ENCODE assay signal across 28 mouse cellular contexts in the genomic region with DNA sequence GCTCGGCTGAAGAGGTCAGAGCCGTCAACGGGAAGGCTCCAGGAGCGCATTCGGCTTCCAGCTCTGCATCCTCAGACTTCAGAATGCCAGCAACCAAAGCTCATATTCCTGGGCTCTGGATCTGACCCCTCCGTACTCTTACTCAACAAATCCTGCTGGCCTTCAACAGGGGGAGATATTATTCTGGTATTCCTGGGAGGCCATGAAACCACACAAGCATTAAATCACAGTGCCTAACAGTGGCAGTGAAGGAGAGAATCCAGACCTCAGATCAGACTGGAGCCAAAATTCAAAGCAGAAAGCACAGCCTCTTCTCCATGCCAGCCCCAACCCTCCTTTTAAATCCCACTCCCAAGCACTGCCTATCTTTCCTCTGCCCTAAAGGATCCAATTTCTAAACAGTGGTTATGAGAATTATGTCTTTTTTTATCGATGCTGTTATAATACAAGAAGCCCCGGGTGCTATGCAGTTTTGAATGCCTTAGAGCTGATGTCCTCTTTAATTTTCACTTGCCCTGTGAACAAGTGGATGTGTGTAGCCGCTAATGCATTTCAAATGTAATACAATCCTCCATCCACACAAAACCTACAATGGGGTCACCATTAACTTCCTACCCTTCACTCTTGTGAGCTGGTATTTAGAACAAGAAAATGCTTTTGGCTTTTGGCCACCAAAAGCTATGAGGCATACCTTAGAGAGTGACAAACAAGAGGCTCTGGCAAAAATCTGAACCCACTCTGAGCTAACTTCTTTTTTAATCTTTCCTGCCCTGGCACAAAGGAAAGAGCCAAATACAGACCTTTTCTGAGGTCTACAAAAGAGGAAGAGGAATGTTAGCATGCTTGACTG.
A peak's percentile ranks its signal among the peaks of the same experiment; 100 is the strongest.
DNase-seq lines count a peak whose midpoint lies in the region; ATAC-seq and TF ChIP-seq lines count a peak whose summit lies in the region.
"Had no signal": no experiment of that assay in that cellular context is flagged by ENCODE, and none has a peak within 500 bp of the region (broad histone marks: within the 10 kb centered on the region; RNA-seq: fewer than 3 reads in every experiment).

No protein-coding gene starts in this region.

- peaks cover 14% of the 10 kb centered on the region for H3K4me1 ChIP-seq in hindbrain, embryonic 13.5 days (replicated peaks)
- H3K4me1 ChIP-seq in hindbrain, embryonic 14.5 days (replicated peaks; ENCODE audit: control insufficient read depth, insufficient read depth, low read length): no peaks in the 10 kb centered on the region; the same call in 1 of the 2 replicates
- H3K4me1 ChIP-seq: limb, embryonic 10.5 days; liver, embryonic 15.5 days had no signal

- H3K9me3 ChIP-seq in hindbrain, embryonic 13.5 days: no peaks in the 10 kb centered on the region
- no peaks in the 10 kb centered on the region for H3K9me3 ChIP-seq in hindbrain, embryonic 14.5 days (ENCODE audit: control insufficient read depth, low read length)
- H3K9me3 ChIP-seq: forebrain, embryonic 13.5 days; heart, embryonic 15.5 days; limb, embryonic 10.5 days; liver, embryonic 15.5 days had no signal

- no peak overlapping the region for H3K4me2 ChIP-seq in hindbrain, embryonic 13.5 days
- H3K4me2 ChIP-seq in hindbrain, embryonic 14.5 days (replicated peaks): no peak overlapping the region
- H3K4me2 ChIP-seq: forebrain, embryonic 13.5 days; heart, embryonic 15.5 days; liver, embryonic 15.5 days had no signal

- peak overlapping the region; percentile 48 for H3K27ac ChIP-seq in hindbrain, embryonic 13.5 days
- no peak overlapping the region for H3K27ac ChIP-seq in hindbrain, embryonic 14.5 days
- H3K27ac ChIP-seq: forebrain, embryonic 13.5 days; heart, embryonic 15.5 days; kidney, postnatal 0 days; left cerebral cortex, adult 2 months; limb, embryonic 10.5 days; liver, embryonic 15.5 days; stomach, postnatal 0 days had no signal

- H3K36me3 ChIP-seq in hindbrain, embryonic 13.5 days: no peaks in the 10 kb centered on the region
- no peaks in the 10 kb centered on the region for H3K36me3 ChIP-seq in hindbrain, embryonic 14.5 days (replicated peaks; ENCODE audit: control insufficient read depth, insufficient read depth)
- H3K36me3 ChIP-seq: G1E; heart, embryonic 15.5 days; limb, embryonic 10.5 days; liver, embryonic 15.5 days had no signal

- TF ChIP-seq CTCF in brain, embryonic 14.5 days (IDR thresholded peaks at IDR 0.05; ENCODE audit: borderline replicate concordance, extremely low read depth, insufficient read depth, insufficient read length): no peak

- WGBS in hindbrain, embryonic 13.5 days: 57% methylated on average over 9 of the region's 9 CpGs
- WGBS in hindbrain, embryonic 14.5 days: 63% methylated on average over 9 of the region's 9 CpGs

- no peak overlapping the region for H3K9ac ChIP-seq in hindbrain, embryonic 13.5 days
- H3K9ac ChIP-seq in hindbrain, embryonic 14.5 days: no peak overlapping the region
- H3K9ac ChIP-seq: forebrain, embryonic 13.5 days; heart, embryonic 15.5 days; liver, embryonic 15.5 days had no signal

- no peak overlapping the region for H3K4me3 ChIP-seq in hindbrain, embryonic 13.5 days
- no peak overlapping the region for H3K4me3 ChIP-seq in hindbrain, embryonic 14.5 days (replicated peaks; ENCODE audit: low read length)
- H3K4me3 ChIP-seq: erythroblast, embryonic 14.5 days; forebrain, embryonic 13.5 days; heart, embryonic 15.5 days; left cerebral cortex, adult 2 months; limb, embryonic 10.5 days; liver, embryonic 15.5 days; myocyte had no signal

- no peak for TF ChIP-seq POLR2A in brain, embryonic 14.5 days (IDR thresholded peaks at IDR 0.05; ENCODE audit: borderline replicate concordance, extremely low read depth, insufficient read depth, insufficient read length, poor library complexity, severe bottlenecking)

- H3K27me3 ChIP-seq in hindbrain, embryonic 13.5 days: no peaks in the 10 kb centered on the region
- H3K27me3 ChIP-seq in hindbrain, embryonic 14.5 days (ENCODE audit: control insufficient read depth, insufficient read depth, low read length): no peaks in the 10 kb centered on the region
- H3K27me3 ChIP-seq: forebrain, embryonic 13.5 days; heart, embryonic 15.5 days; liver, embryonic 15.5 days had no signal

- no peak for ATAC-seq in hindbrain, embryonic 13.5 days (ENCODE audit: low FRiP score)
- no peak for ATAC-seq in hindbrain, embryonic 14.5 days (ENCODE audit: low FRiP score)
- ATAC-seq: activated CD4-positive, CD25-positive, alpha-beta regulatory T cell, adult 4 months; forebrain, embryonic 13.5 days; inflammation-experienced regulatory T-cells, adult 6 months; midbrain, embryonic 16.5 days had no signal

- peak; percentile 19 to 31 for DNase-seq in cerebellum, postnatal 14 days
- no peak for DNase-seq in cerebellum, adult 11-12 months
- DNase-seq in hindbrain, embryonic 14.5 days (ENCODE audit: low spot score): no peak
- peak; percentile 33 for DNase-seq in brain, embryonic 14.5 days (ENCODE audit: low read depth)
- DNase-seq in yolk sac, embryonic 10.5 days (ENCODE audit: low spot score): peak; percentile 3
- no peak for DNase-seq in spleen, postnatal 4 days (ENCODE audit: low spot score in 2 of 2)
- DNase-seq in layer of hippocampus, adult 9-11 months: no peak
- DNase-seq: adrenal gland, postnatal 10 days; cerebellum, adult 9-11 months; heart, postnatal 4 days; kidney, adult 18-20 months; liver; lung, postnatal 4 days; thymus, adult 2 months had no signal

Comparison
In these comparisons a context has a peak if more than half of its experiments do, and no peak if none do; other contexts are left out.
1. DNase-seq: peak in cerebellum, postnatal 14 days (2 of 2), brain, embryonic 14.5 days (single experiment) and yolk sac, embryonic 10.5 days (single experiment); none in cerebellum, adult 11-12 months (single experiment), hindbrain, embryonic 14.5 days (single experiment), spleen, postnatal 4 days (0 of 2) and layer of hippocampus, adult 9-11 months (single experiment).